26 mouse cellular contexts compared by ENCODE assay signal in the genomic region with DNA sequence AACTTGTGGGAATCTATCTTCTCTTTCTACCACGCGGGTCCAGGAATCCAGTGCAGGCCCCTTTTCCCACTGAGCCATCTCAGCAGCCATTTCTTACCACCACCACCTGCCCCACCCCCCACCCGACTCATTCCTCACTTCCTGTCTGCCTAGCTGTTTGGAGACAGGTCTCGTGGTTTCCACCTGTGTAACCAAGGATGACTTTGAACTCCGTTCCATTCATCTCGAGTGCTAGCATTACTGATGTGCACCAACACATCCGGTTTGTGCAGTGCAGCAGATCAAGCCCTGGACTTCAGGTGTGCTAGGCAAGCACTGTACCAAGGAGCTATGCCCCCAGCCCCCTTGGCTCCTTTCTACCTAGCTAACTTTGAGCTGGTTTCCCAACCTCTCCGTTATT. TPM values are rescaled to one million over a fixed set of nuclear protein-coding genes. Genes with fewer than 3 reads are reported as not detected.
DNase-seq lines count a peak whose midpoint lies in the region; ATAC-seq lines count a peak whose summit lies in the region.
"Had no signal": no experiment of that assay in that cellular context is flagged by ENCODE, and none has a peak within 500 bp of the region (broad histone marks: within the 10 kb centered on the region; RNA-seq: fewer than 3 reads in every experiment).

No protein-coding gene starts in this region.

- WGBS in forebrain, embryonic 14.5 days, result 85% methylated on average over 8 of the region's 8 CpGs
- WGBS in heart, embryonic 10.5 days, result 80% methylated on average over 8 of the region's 8 CpGs

- no peak overlapping the region for H3K4me2 ChIP-seq in forebrain, embryonic 14.5 days (ENCODE audit: low read length)
- H3K4me2 ChIP-seq: heart, embryonic 15.5 days; hindbrain, embryonic 14.5 days; intestine, embryonic 15.5 days; limb, embryonic 13.5 days; liver, embryonic 13.5 days had no signal

- H3K36me3 ChIP-seq in forebrain, embryonic 14.5 days (ENCODE audit: control insufficient read depth, insufficient read depth, low read length), result no peaks in the 10 kb centered on the region
- no peaks in the 10 kb centered on the region for H3K36me3 ChIP-seq in heart, embryonic 10.5 days
- H3K36me3 ChIP-seq: forebrain, embryonic 10.5 days; heart, embryonic 15.5 days; intestine, embryonic 15.5 days; limb, embryonic 13.5 days; liver, embryonic 13.5 days had no signal

- no peak overlapping the region for H3K4me3 ChIP-seq in forebrain, embryonic 14.5 days (ENCODE audit: low read depth, low read length)
- no peak overlapping the region for H3K4me3 ChIP-seq in heart, embryonic 10.5 days
- H3K4me3 ChIP-seq: forebrain, embryonic 10.5 days; heart, embryonic 15.5 days; intestine, embryonic 15.5 days; layer of hippocampus, adult 2 months; limb, embryonic 13.5 days; liver, embryonic 13.5 days had no signal

- H3K4me1 ChIP-seq in forebrain, embryonic 14.5 days (ENCODE audit: control insufficient read depth, insufficient read depth, low read length), result no peaks in the 10 kb centered on the region
- H3K4me1 ChIP-seq in heart, embryonic 10.5 days, result no peaks in the 10 kb centered on the region
- H3K4me1 ChIP-seq: heart, embryonic 15.5 days; intestine, embryonic 15.5 days; limb, embryonic 13.5 days had no signal

- no peaks in the 10 kb centered on the region for H3K9me3 ChIP-seq in forebrain, embryonic 14.5 days (replicated peaks; ENCODE audit: control insufficient read depth, low read length)
- no peaks in the 10 kb centered on the region for H3K9me3 ChIP-seq in heart, embryonic 10.5 days
- H3K9me3 ChIP-seq: forebrain, embryonic 10.5 days; heart, embryonic 15.5 days; intestine, embryonic 15.5 days; limb, embryonic 13.5 days; liver, embryonic 13.5 days had no signal

- no peak overlapping the region for H3K27ac ChIP-seq in forebrain, embryonic 14.5 days (ENCODE audit: low read depth, low read length)
- no peak overlapping the region for H3K27ac ChIP-seq in heart, embryonic 10.5 days
- H3K27ac ChIP-seq: forebrain, embryonic 10.5 days; heart, embryonic 15.5 days; hindbrain, embryonic 14.5 days; intestine, embryonic 15.5 days; layer of hippocampus, adult 2 months; limb, embryonic 13.5 days; liver, embryonic 13.5 days had no signal

- no peaks in the 10 kb centered on the region for H3K27me3 ChIP-seq in forebrain, embryonic 14.5 days (replicated peaks; ENCODE audit: control insufficient read depth, insufficient read depth, low read length)
- H3K27me3 ChIP-seq in heart, embryonic 10.5 days (ENCODE audit: insufficient read depth, poor library complexity, severe bottlenecking), result peaks cover 9% of the 10 kb centered on the region
- H3K27me3 ChIP-seq: intestine, embryonic 15.5 days; limb, embryonic 13.5 days had no signal

- no peak for ATAC-seq in forebrain, embryonic 14.5 days
- ATAC-seq: forebrain, postnatal 0 days; intestine, embryonic 15.5 days had no signal

- DNase-seq in lung, postnatal 25 days (ENCODE audit: low spot score), result peak; percentile 12
- DNase-seq in lung, postnatal 36 days, result no peak
- DNase-seq in induced T-regulatory cell, adult 2 months (ENCODE audit: low read depth), result peak; percentile 76
- DNase-seq in thymus, adult 18-20 months, result peak; percentile 46 to 76
- DNase-seq in thymus, postnatal 36 days, result peak; percentile 47 to 72
- DNase-seq in forebrain, embryonic 14.5 days (ENCODE audit: low spot score), result no peak
- DNase-seq in cerebellum, postnatal 14 days, result no peak
- DNase-seq in heart, embryonic 10.5 days (ENCODE audit: low spot score), result no peak
- DNase-seq: adrenal gland, postnatal 36 days; cerebellum, adult 9-10 months; forebrain, postnatal 0 days; gastrocnemius, postnatal 25 days; heart, postnatal 4 days; kidney, adult 9 months; kidney, postnatal 14 days; liver, embryonic 13.5 days; lung, adult 2 months; lung, postnatal 14 days; right cerebral cortex, postnatal 14 days; spleen, adult 18-20 months had no signal

- no peak overlapping the region for H3K9ac ChIP-seq in forebrain, embryonic 14.5 days (ENCODE audit: low read length)
- H3K9ac ChIP-seq: forebrain, postnatal 0 days; heart, embryonic 15.5 days; hindbrain, embryonic 14.5 days; intestine, embryonic 15.5 days; limb, embryonic 13.5 days; liver, embryonic 13.5 days had no signal

RNA-seq across cellular contexts. Expression of a gene that starts 6.8 kb away (rescaled TPM):
- polyA plus RNA-seq in forebrain, embryonic 14.5 days (2014; fragmentation: Nextera tagmentation; extraction: Ambion mirVana), result 0.47 and 0.99 TPM in 2 replicates
- 0.74 and 0.79 TPM in 2 replicates for polyA plus RNA-seq in heart, embryonic 10.5 days (2016; fragmentation: Nextera tagmentation; extraction: Ambion mirVana)

RNA-seq across cellular contexts. Expression of a gene that starts 14.6 kb away (rescaled TPM):
- polyA plus RNA-seq in forebrain, embryonic 14.5 days (2014; fragmentation: Nextera tagmentation; extraction: Ambion mirVana), result 17.3 and 18.0 TPM in 2 replicates
- polyA plus RNA-seq in heart, embryonic 10.5 days (2016; fragmentation: Nextera tagmentation; extraction: Ambion mirVana), result 13.3 and 14.6 TPM in 2 replicates

RNA-seq across cellular contexts. Expression of a gene that starts 16.4 kb away (rescaled TPM):
- 5.0 and 6.2 TPM in 2 replicates for polyA plus RNA-seq in forebrain, embryonic 14.5 days (2014; fragmentation: Nextera tagmentation; extraction: Ambion mirVana)
- polyA plus RNA-seq in heart, embryonic 10.5 days (2016; fragmentation: Nextera tagmentation; extraction: Ambion mirVana), result 0.20 and 0.73 TPM in 2 replicates

RNA-seq across cellular contexts. Expression of a gene that starts 28.6 kb away (rescaled TPM):
- 0.14 and 0.36 TPM in 2 replicates for polyA plus RNA-seq in forebrain, embryonic 14.5 days (2014; fragmentation: Nextera tagmentation; extraction: Ambion mirVana)
- polyA plus RNA-seq in heart, embryonic 10.5 days (2016; fragmentation: Nextera tagmentation; extraction: Ambion mirVana), result 0.51 and 0.64 TPM in 2 replicates

RNA-seq across cellular contexts. Expression of a gene that starts 28.8 kb away (rescaled TPM):
- polyA plus RNA-seq in forebrain, embryonic 14.5 days (2014; fragmentation: Nextera tagmentation; extraction: Ambion mirVana), result 4.4 and 5.5 TPM in 2 replicates
- 1.4 and 2.7 TPM in 2 replicates for polyA plus RNA-seq in heart, embryonic 10.5 days (2016; fragmentation: Nextera tagmentation; extraction: Ambion mirVana)

Comparison
In these comparisons a context has a peak if more than half of its experiments do, and no peak if none do; other contexts are left out.
1. DNase-seq: peak in lung, postnatal 25 days (single experiment), induced T-regulatory cell, adult 2 months (single experiment), thymus, adult 18-20 months (2 of 2) and thymus, postnatal 36 days (2 of 2); none in lung, postnatal 36 days (single experiment), forebrain, embryonic 14.5 days (single experiment), cerebellum, postnatal 14 days (0 of 2) and heart, embryonic 10.5 days (single experiment).